Mouse (Mus musculus) heart, postnatal 0 days (tissue): Measurements from ENCODE around the gene Gja10. TPM values are rescaled to one million over a fixed set of nuclear protein-coding genes. Genes with fewer than 3 reads are reported as not detected.

Experiments used
- ATAC-seq: fragments of 200-750 bp; cut with Nextera tagmentation; 2 replicates; pipeline ENCODE4 v1.8.0; 2017; ENCODE audit warnings: low read depth, moderate number of reproducible peaks, moderate library complexity; ENCODE audit not compliant: insufficient read depth
- DNase-seq: peaks from one replicate; pipeline ENCODE4 v3.0.0-alpha.2; 2016; ENCODE audit warnings: low spot score
- H3K27ac ChIP-seq: fragments of 300-500 bp; sonication (generic); 2 replicates; pipeline ENCODE4 v1.5.1; 2014; ENCODE audit warnings: low read depth, mild to moderate bottlenecking
- H3K27me3 ChIP-seq: fragments of 300-500 bp; sonication (generic); 2 replicates; pipeline ENCODE4 v1.6.1; 2014; ENCODE audit warnings: low read length, mixed read lengths; ENCODE audit not compliant: control insufficient read depth, insufficient read depth
- H3K36me3 ChIP-seq: fragments of 300-500 bp; sonication (generic); replicated peaks from 2 replicates; pipeline ENCODE4 v1.6.1; 2014; ENCODE audit warnings: low read length, mixed read lengths; ENCODE audit not compliant: control insufficient read depth, insufficient read depth
- H3K4me1 ChIP-seq: fragments of 300-500 bp; sonication (generic); 2 replicates; pipeline ENCODE4 v1.6.1; 2014; ENCODE audit warnings: antibody characterized with exemption; ENCODE audit not compliant: control insufficient read depth, insufficient read depth
- H3K4me2 ChIP-seq: fragments of 300-500 bp; sonication (generic); 2 replicates; pipeline ENCODE4 v1.6.1; 2014; ENCODE audit warnings: low read depth, mild to moderate bottlenecking, low read length, moderate library complexity
- H3K4me3 ChIP-seq: fragments of 300-500 bp; sonication (generic); 2 replicates; pipeline ENCODE4 v1.5.1; 2014; ENCODE audit warnings: low read depth, low read length
- H3K9ac ChIP-seq: fragments of 300-500 bp; sonication (generic); replicated peaks from 2 replicates; pipeline ENCODE4 v1.6.1; 2014; ENCODE audit warnings: low read depth, low read length, mixed read lengths
- H3K9me3 ChIP-seq: fragments of 300-500 bp; sonication (generic); replicated peaks from 2 replicates; pipeline ENCODE4 v1.6.1; 2016; ENCODE audit warnings: low read length; ENCODE audit not compliant: control insufficient read depth
- CTCF ChIP-seq: IDR thresholded peaks from 2 replicates; pipeline ENCODE4 v1.5.1; 2016; ENCODE audit warnings: antibody characterized with exemption, control low read depth, low read depth
- EP300 ChIP-seq: IDR thresholded peaks from 2 replicates; pipeline ENCODE4 v1.6.1; 2016; ENCODE audit warnings: antibody characterized with exemption, low read depth
- WGBS: fragments of 180-500 bp; shearing (Covaris S2); extraction: QIAGEN DNeasy Blood & Tissue Kit; methylation state at CpG from one replicate; pipeline ENCODE4 v1.1.7; 2014; 5-methylcytosine and 5-hydroxymethylcytosine counted together
- polyA plus RNA-seq: library from polyadenylated mRNA; unstranded; fragments of >200 nt; fragmentation: Nextera tagmentation; extraction: Ambion mirVana; gene quantifications from 2 replicates; pipeline ENCODE4 v1.2.1, GENCODE M21; 2015
- total RNA-seq: library from RNA; depleted of rRNA; stranded (reverse); fragments of >200 nt; gene quantifications from 2 replicates; pipeline ENCODE4 v1.2.3, GENCODE M21; 2014; ENCODE audit warnings: low replicate concordance

Gja10 gene
- total and polyA plus RNA-seq, 2 experiments from 2014 or later: not detected

- TF ChIP-seq EP300: no peak
- TF ChIP-seq CTCF: peak; percentile 54
- peak overlapping the region; percentile 24; the same call in 1 of the 2 replicates for H3K27ac ChIP-seq
- H3K4me3 ChIP-seq: no peak overlapping the region
- H3K27me3 ChIP-seq: no peaks in the 10 kb centered on the region
- H3K9ac ChIP-seq: no peak overlapping the region
- no peak overlapping the region for H3K4me2 ChIP-seq
- DNase-seq (peak; percentile 61), ATAC-seq (peak; percentile 58; the same call in 1 of the 2 replicates)
- no peaks in the 10 kb centered on the region for H3K9me3 ChIP-seq
- WGBS: 36% methylated on average over 12 of the region's 12 CpGs
- H3K4me1 ChIP-seq: 0 out of 2 replicates have a peak, but pooled peaks cover 10% of the 10 kb centered on the region
- H3K36me3 ChIP-seq: peaks cover 12% of the 10 kb centered on the region
These were observed 40.9 kb downstream of the Gja10 start for GRCm38 (mm10) chr4:32561555-32562095.

DNA sequence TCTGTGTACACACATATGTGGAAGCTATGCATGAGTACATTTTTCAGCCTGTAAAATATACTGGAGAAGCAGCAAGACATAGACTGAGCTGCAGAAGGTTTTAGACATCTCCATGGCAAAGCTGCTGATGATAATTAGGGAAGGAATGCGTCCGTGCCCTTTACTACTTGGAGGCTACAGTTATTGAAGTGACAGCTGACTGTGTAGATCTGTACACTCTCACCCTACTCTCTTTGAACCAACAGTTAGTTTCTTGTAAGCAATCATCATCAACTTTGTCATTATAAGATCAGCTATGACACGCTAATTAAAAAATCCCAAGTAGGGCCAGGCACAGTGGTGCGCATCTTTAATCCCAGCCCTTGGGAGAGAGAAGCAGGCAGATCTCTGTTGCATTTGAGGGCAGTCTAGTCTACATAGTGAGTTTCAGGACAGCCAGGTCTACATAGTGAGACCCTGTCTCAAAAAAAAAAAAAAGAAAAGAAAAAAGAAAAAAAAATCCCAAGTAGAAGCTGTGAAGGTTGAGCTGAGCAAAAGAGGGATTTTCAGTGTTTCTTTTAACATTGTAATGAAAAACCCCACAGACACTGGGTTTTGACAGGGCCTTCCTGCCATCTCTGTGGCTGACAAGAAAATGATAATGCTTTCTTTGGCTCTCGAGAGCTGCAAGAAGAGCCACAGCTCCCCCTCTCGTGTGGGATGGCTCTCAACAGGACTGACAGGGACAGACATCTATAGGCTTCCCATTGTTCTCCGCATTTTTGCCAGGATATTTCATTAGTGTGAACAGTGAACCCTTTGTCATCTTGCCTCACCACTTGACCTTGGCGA is 41.6 kb downstream of the Gja10 start:
- ATAC-seq: no peak
- 51% methylated on average over 8 of the region's 8 CpGs for WGBS
- H3K4me2 ChIP-seq: no peak overlapping the region

GRCm38 (mm10) chr4:32560246-32560645 is 42.3 kb downstream of the Gja10 start:
- no peak for TF ChIP-seq CTCF
- no peak for TF ChIP-seq EP300
- H3K4me3 ChIP-seq: no peak overlapping the region
- H3K27ac ChIP-seq: 0 out of 2 replicates have a peak overlapping the region, but pooled peaks have one; percentile 32
- no peak overlapping the region for H3K4me2 ChIP-seq
- no peaks in the 10 kb centered on the region for H3K27me3 ChIP-seq
- no peak for DNase-seq
- 55% methylated on average over 6 of the region's 6 CpGs for WGBS
- no peak for ATAC-seq
- H3K4me1 ChIP-seq: 0 out of 2 replicates have a peak, but pooled peaks cover 10% of the 10 kb centered on the region
- H3K9ac ChIP-seq: no peak overlapping the region
- no peaks in the 10 kb centered on the region for H3K9me3 ChIP-seq
- peaks cover 12% of the 10 kb centered on the region for H3K36me3 ChIP-seq

More for the DNA sequence above, 41.6 kb downstream of the Gja10 start:
- Histone ChIP-seq H3K9ac (no peak overlapping the region), H3K9me3 (no peaks in the 10 kb centered on the region), H3K27ac (peak overlapping the region; percentile 32; the same call in 1 of the 2 replicates), H3K4me1 (0 out of 2 replicates have a peak, but pooled peaks cover 10% of the 10 kb centered on the region), H3K36me3 (peaks cover 12% of the 10 kb centered on the region), H3K4me3 (no peak overlapping the region), H3K27me3 (no peaks in the 10 kb centered on the region)
- TF ChIP-seq EP300: no peak
- TF ChIP-seq CTCF: peak; percentile 30
- peak; percentile 21 for DNase-seq

DNA sequence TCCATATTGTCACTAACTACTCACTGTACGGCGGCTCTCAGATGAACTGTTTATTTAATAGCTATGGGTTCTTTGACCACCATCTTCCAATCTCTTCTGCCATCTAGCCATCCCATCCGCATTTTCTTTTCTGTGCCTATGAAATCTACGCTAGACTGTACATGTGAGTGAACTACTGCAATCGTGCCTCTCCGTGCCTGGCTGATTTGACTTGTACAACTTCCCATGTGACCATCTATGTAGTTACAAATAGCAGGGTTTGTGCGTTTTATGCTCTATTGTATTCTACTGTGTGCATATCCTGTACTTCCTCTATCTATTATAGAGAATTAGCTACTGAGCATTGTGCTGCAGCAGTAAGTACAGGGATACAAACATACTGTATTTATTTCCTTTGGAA is 47.1 kb downstream of the Gja10 start:
- TF ChIP-seq EP300: no peak
- no peak for TF ChIP-seq CTCF
- Histone ChIP-seq H3K27me3 (no peaks in the 10 kb centered on the region), H3K9me3 (no peaks in the 10 kb centered on the region), H3K4me3 (no peak overlapping the region), H3K4me1 (0 out of 2 replicates have a peak, but pooled peaks cover 4% of the 10 kb centered on the region), H3K36me3 (no peaks in the 10 kb centered on the region), H3K27ac (no peak overlapping the region), H3K9ac (no peak overlapping the region), H3K4me2 (no peak overlapping the region)
- DNase-seq: no peak
- 79% methylated on average over 7 of the region's 7 CpGs for WGBS
- no peak for ATAC-seq

GRCm38 (mm10) chr4:32551337-32551736 is 51.2 kb downstream of the Gja10 start:
- WGBS: 61% methylated on average over 4 of the region's 4 CpGs
- Histone ChIP-seq H3K4me2 (no peak overlapping the region), H3K9ac (no peak overlapping the region), H3K4me1 (no peaks in the 10 kb centered on the region), H3K27ac (no peak overlapping the region), H3K4me3 (no peak overlapping the region), H3K27me3 (no peaks in the 10 kb centered on the region), H3K9me3 (no peaks in the 10 kb centered on the region), H3K36me3 (no peaks in the 10 kb centered on the region)
- peak; percentile 48 for TF ChIP-seq CTCF
- TF ChIP-seq EP300: no peak
- no peak for ATAC-seq
- DNase-seq: no peak
